Mouse (Mus musculus) forebrain, embryonic 11.5 days (tissue): ENCODE measurements at regions not wholly inside any gene's neighbourhood (a gene's known extent, or its start where the extent isn't known, plus 50 kb on each side); places are given as distances from the start of the nearest gene placed in this dataset.

Experiments used
- ATAC-seq: fragments of 200-750 bp; cut with Nextera tagmentation; replicated peaks from 2 replicates; pipeline ENCODE4 v1.8.0; 2017; ENCODE audit warnings: moderate TSS enrichment; ENCODE audit not compliant: low FRiP score
- DNase-seq: peaks from one replicate; pipeline ENCODE4 v3.0.0-alpha.2; 2017; ENCODE audit warnings: low spot score
- H3K27ac ChIP-seq: fragments of 300-500 bp; sonication (generic); 2 replicates; pipeline ENCODE4 v1.5.1; 2014; ENCODE audit warnings: low read depth, low read length
- H3K27me3 ChIP-seq: fragments of 300-500 bp; sonication (generic); 2 replicates; pipeline ENCODE4 v1.6.1; 2014; ENCODE audit warnings: mild to moderate bottlenecking, low read length, mixed read lengths; ENCODE audit not compliant: control insufficient read depth, insufficient read depth
- H3K36me3 ChIP-seq: fragments of 300-500 bp; sonication (generic); 2 replicates; pipeline ENCODE4 v1.6.1; 2014; ENCODE audit warnings: mild to moderate bottlenecking, low read length, moderate library complexity, mixed read lengths; ENCODE audit not compliant: control insufficient read depth, insufficient read depth
- H3K4me1 ChIP-seq: fragments of 300-500 bp; sonication (generic); replicated peaks from 2 replicates; pipeline ENCODE4 v1.6.1; 2014; ENCODE audit warnings: low read length, mixed read lengths; ENCODE audit not compliant: control insufficient read depth, insufficient read depth
- H3K4me2 ChIP-seq: fragments of 300-500 bp; sonication (generic); 2 replicates; pipeline ENCODE4 v1.6.1; 2014; ENCODE audit warnings: low read depth, mild to moderate bottlenecking, low read length, moderate library complexity, mixed read lengths; ENCODE audit not compliant: severe bottlenecking
- H3K4me3 ChIP-seq: fragments of 300-500 bp; sonication (generic); 2 replicates; pipeline ENCODE4 v1.5.1; 2014; ENCODE audit warnings: low read depth, low read length
- H3K9ac ChIP-seq: fragments of 300-500 bp; sonication (generic); 2 replicates; pipeline ENCODE4 v1.6.1; 2014; ENCODE audit warnings: low read length
- H3K9me3 ChIP-seq: fragments of 300-500 bp; sonication (generic); 2 replicates; pipeline ENCODE4 v1.6.1; 2016; ENCODE audit warnings: low read length, mixed read lengths; ENCODE audit not compliant: control insufficient read depth
- WGBS: fragments of 180-500 bp; shearing (Covaris S2); extraction: QIAGEN DNeasy Blood & Tissue Kit; methylation state at CpG from one replicate; pipeline ENCODE4 v1.1.7; 2014; 5-methylcytosine and 5-hydroxymethylcytosine counted together

- Histone ChIP-seq H3K4me3 (no peak overlapping the region), H3K27ac (no peak overlapping the region), H3K4me1 (no peaks in the 10 kb centered on the region), H3K27me3 (no peaks in the 10 kb centered on the region), H3K9ac (no peak overlapping the region), H3K9me3 (no peaks in the 10 kb centered on the region), H3K4me2 (no peak overlapping the region), H3K36me3 (no peaks in the 10 kb centered on the region)
- ATAC-seq (no peak), DNase-seq (no peak)
- 75% methylated on average over 3 of the region's 3 CpGs for WGBS
These were observed 268.4 kb upstream of the Tsc22d2 start for GRCm38 (mm10) chr3:58146108-58146507.

- WGBS = 63% methylated on average over 1 of the region's 1 CpGs
- Histone ChIP-seq H3K27me3 (no peaks in the 10 kb centered on the region), H3K27ac (no peak overlapping the region), H3K9ac (no peak overlapping the region), H3K4me1 (no peaks in the 10 kb centered on the region), H3K4me3 (no peak overlapping the region), H3K9me3 (no peaks in the 10 kb centered on the region), H3K4me2 (no peak overlapping the region), H3K36me3 (no peaks in the 10 kb centered on the region)
- ATAC-seq (no peak), DNase-seq (no peak)
These were observed 267.8 kb upstream of the Tsc22d2 start for GRCm38 (mm10) chr3:58146762-58147161.

- H3K27ac ChIP-seq = no peak overlapping the region
- no peak for DNase-seq
- H3K4me3 ChIP-seq = no peak overlapping the region
- H3K9me3 ChIP-seq = no peaks in the 10 kb centered on the region
- no peaks in the 10 kb centered on the region for H3K36me3 ChIP-seq
- no peak overlapping the region for H3K9ac ChIP-seq
- no peaks in the 10 kb centered on the region for H3K4me1 ChIP-seq
- WGBS = 91% methylated on average over 3 of the region's 3 CpGs
- H3K4me2 ChIP-seq = no peak overlapping the region
- H3K27me3 ChIP-seq = no peaks in the 10 kb centered on the region
- no peak for ATAC-seq
These were observed 261.4 kb upstream of the Tsc22d2 start for GRCm38 (mm10) chr3:58153141-58153540.

GRCm38 (mm10) chr3:58153874-58154756 lies 260.4 kb upstream of the Tsc22d2 start:
- Histone ChIP-seq H3K27ac (no peak overlapping the region), H3K4me2 (no peak overlapping the region), H3K36me3 (no peaks in the 10 kb centered on the region), H3K27me3 (no peaks in the 10 kb centered on the region), H3K9ac (no peak overlapping the region), H3K4me1 (no peaks in the 10 kb centered on the region), H3K4me3 (no peak overlapping the region), H3K9me3 (no peaks in the 10 kb centered on the region)
- DNase-seq (no peak), ATAC-seq (no peak)
- whole genome bisulfite sequencing = 80% methylated on average over 21 of the region's 21 CpGs

GRCm38 (mm10) chr3:58159384-58159783 lies 255.1 kb upstream of the Tsc22d2 start:
- no peaks in the 10 kb centered on the region for H3K9me3 ChIP-seq
- H3K4me3 ChIP-seq = no peak overlapping the region
- no peaks in the 10 kb centered on the region for H3K36me3 ChIP-seq
- H3K4me1 ChIP-seq = no peaks in the 10 kb centered on the region
- WGBS = 65% methylated on average over 3 of the region's 3 CpGs
- H3K9ac ChIP-seq = no peak overlapping the region
- H3K27me3 ChIP-seq = no peaks in the 10 kb centered on the region
- ATAC-seq (peak; percentile 34; the same call in 1 of the 2 replicates), DNase-seq (no peak)
- no peak overlapping the region for H3K27ac ChIP-seq
- no peak overlapping the region for H3K4me2 ChIP-seq

GRCm38 (mm10) chr3:58162238-58162637 lies 252.3 kb upstream of the Tsc22d2 start:
- H3K27ac ChIP-seq = no peak overlapping the region
- H3K4me3 ChIP-seq = no peak overlapping the region
- no peaks in the 10 kb centered on the region for H3K4me1 ChIP-seq
- ATAC-seq = no peak
- 29% methylated on average over 10 of the region's 10 CpGs for WGBS
- H3K4me2 ChIP-seq = no peak overlapping the region
- no peaks in the 10 kb centered on the region for H3K9me3 ChIP-seq
- no peak for DNase-seq
- no peaks in the 10 kb centered on the region for H3K36me3 ChIP-seq
- H3K9ac ChIP-seq = no peak overlapping the region
- H3K27me3 ChIP-seq = no peaks in the 10 kb centered on the region

- Histone ChIP-seq H3K36me3 (no peaks in the 10 kb centered on the region), H3K4me2 (no peak overlapping the region), H3K4me3 (no peak overlapping the region), H3K27ac (no peak overlapping the region), H3K27me3 (no peaks in the 10 kb centered on the region), H3K9ac (no peak overlapping the region), H3K9me3 (no peaks in the 10 kb centered on the region), H3K4me1 (no peaks in the 10 kb centered on the region)
- WGBS = 14% methylated on average over 10 of the region's 10 CpGs
- peak; percentile 77 for ATAC-seq
- DNase-seq = peak; percentile 81
These were observed 250.7 kb upstream of the Tsc22d2 start for GRCm38 (mm10) chr3:58163806-58164205.

GRCm38 (mm10) chr3:58166628-58167027 lies 247.9 kb upstream of the Tsc22d2 start:
- Histone ChIP-seq H3K4me3 (no peak overlapping the region), H3K4me2 (no peak overlapping the region), H3K27me3 (no peaks in the 10 kb centered on the region), H3K27ac (no peak overlapping the region), H3K4me1 (no peaks in the 10 kb centered on the region), H3K36me3 (no peaks in the 10 kb centered on the region), H3K9me3 (no peaks in the 10 kb centered on the region), H3K9ac (no peak overlapping the region)
- ATAC-seq (no peak), DNase-seq (no peak)
- WGBS = 87% methylated on average over 2 of the region's 2 CpGs

GRCm38 (mm10) chr3:58167121-58167520 lies 247.4 kb upstream of the Tsc22d2 start:
- Histone ChIP-seq H3K36me3 (no peaks in the 10 kb centered on the region), H3K4me2 (no peak overlapping the region), H3K4me1 (no peaks in the 10 kb centered on the region), H3K4me3 (no peak overlapping the region), H3K9ac (no peak overlapping the region), H3K27me3 (no peaks in the 10 kb centered on the region), H3K9me3 (no peaks in the 10 kb centered on the region), H3K27ac (no peak overlapping the region)
- WGBS = 90% methylated on average over 3 of the region's 3 CpGs
- DNase-seq (no peak), ATAC-seq (no peak)
